ENCODE assay signal across 9 mouse cellular contexts in genomic region chr12:12318140-12318734, GRCm38 (mm10). TPM values are rescaled to one million over a fixed set of nuclear protein-coding genes. Genes with fewer than 3 reads are reported as not detected.
A peak's percentile ranks its signal among the peaks of the same experiment; 100 is the strongest.
DNase-seq lines count a peak whose midpoint lies in the region; ATAC-seq and TF ChIP-seq lines count a peak whose summit lies in the region.
"Had no signal": no experiment of that assay in that cellular context is flagged by ENCODE, and none has a peak within 500 bp of the region (broad histone marks: within the 10 kb centered on the region; RNA-seq: fewer than 3 reads in every experiment).

No protein-coding gene starts in this region.

- H3K27ac ChIP-seq in heart, embryonic 13.5 days (replicated peaks): 0 out of 2 replicates have a peak overlapping the region, but pooled peaks have one; percentile 72
- H3K27ac ChIP-seq in hindbrain, embryonic 14.5 days: no peak overlapping the region
- H3K27ac ChIP-seq: limb, embryonic 15.5 days had no signal

- ATAC-seq in heart, embryonic 13.5 days (ENCODE audit: extremely low read depth, insufficient number of reproducible peaks, low FRiP score, low TSS enrichment): no peak
- ATAC-seq in hindbrain, embryonic 14.5 days (ENCODE audit: low FRiP score): no peak

- H3K9ac ChIP-seq in heart, embryonic 13.5 days: 0 out of 2 replicates have a peak overlapping the region, but pooled peaks have one; percentile 69
- no peak overlapping the region for H3K9ac ChIP-seq in hindbrain, embryonic 14.5 days
- H3K9ac ChIP-seq: limb, embryonic 15.5 days had no signal

- no peak for DNase-seq in heart, postnatal 4 days
- peak; percentile 72 for DNase-seq in CD4-positive, CD25-positive, alpha-beta regulatory T cell, adult 2 months (ENCODE audit: low read depth, low spot score)
- DNase-seq in brain, embryonic 14.5 days (ENCODE audit: low read depth): peak; percentile 90
- peak; percentile 87 for DNase-seq in hindbrain, embryonic 14.5 days (ENCODE audit: low spot score)
- DNase-seq in retina, postnatal 7 days (ENCODE audit: low read depth, low spot score): peak; percentile 50
- no peak for DNase-seq in left cerebral cortex, adult 11 months (ENCODE audit: low spot score)
- DNase-seq in kidney, postnatal 10 days: no peak

- H3K27me3 ChIP-seq in heart, embryonic 13.5 days (replicated peaks): no peaks in the 10 kb centered on the region
- H3K27me3 ChIP-seq in hindbrain, embryonic 14.5 days (ENCODE audit: control insufficient read depth, insufficient read depth, low read length): no peaks in the 10 kb centered on the region
- H3K27me3 ChIP-seq: limb, embryonic 15.5 days had no signal

- 7% methylated on average over 6 of the region's 6 CpGs for WGBS in heart, embryonic 13.5 days
- WGBS in hindbrain, embryonic 14.5 days: 3% methylated on average over 6 of the region's 6 CpGs

- peak; percentile 54; the same call in 1 of the 2 replicates for TF ChIP-seq CTCF in brain, embryonic 14.5 days (IDR thresholded peaks at IDR 0.05; ENCODE audit: borderline replicate concordance, extremely low read depth, insufficient read depth, insufficient read length)

- no peak for TF ChIP-seq POLR2A in brain, embryonic 14.5 days (IDR thresholded peaks at IDR 0.05; ENCODE audit: borderline replicate concordance, extremely low read depth, insufficient read depth, insufficient read length, poor library complexity, severe bottlenecking)

- H3K4me3 ChIP-seq in heart, embryonic 13.5 days: no peak overlapping the region
- H3K4me3 ChIP-seq in hindbrain, embryonic 14.5 days (replicated peaks; ENCODE audit: low read length): no peak overlapping the region
- H3K4me3 ChIP-seq: limb, embryonic 15.5 days had no signal

- no peaks in the 10 kb centered on the region for H3K36me3 ChIP-seq in heart, embryonic 13.5 days
- no peaks in the 10 kb centered on the region for H3K36me3 ChIP-seq in hindbrain, embryonic 14.5 days (replicated peaks; ENCODE audit: control insufficient read depth, insufficient read depth)
- H3K36me3 ChIP-seq: limb, embryonic 15.5 days had no signal

- H3K9me3 ChIP-seq in heart, embryonic 13.5 days: no peaks in the 10 kb centered on the region
- H3K9me3 ChIP-seq in hindbrain, embryonic 14.5 days (ENCODE audit: control insufficient read depth, low read length): no peaks in the 10 kb centered on the region
- H3K9me3 ChIP-seq: limb, embryonic 15.5 days had no signal

- H3K4me2 ChIP-seq in heart, embryonic 13.5 days: no peak overlapping the region
- H3K4me2 ChIP-seq in hindbrain, embryonic 14.5 days (replicated peaks): no peak overlapping the region
- H3K4me2 ChIP-seq: limb, embryonic 15.5 days had no signal

- peaks cover 27% of the 10 kb centered on the region for H3K4me1 ChIP-seq in heart, embryonic 13.5 days
- peaks cover 15% of the 10 kb centered on the region; the same call in 1 of the 2 replicates for H3K4me1 ChIP-seq in hindbrain, embryonic 14.5 days (replicated peaks; ENCODE audit: control insufficient read depth, insufficient read depth, low read length)
- H3K4me1 ChIP-seq: limb, embryonic 15.5 days had no signal

RNA-seq across cellular contexts. Expression of gene Fam49a, which starts 56.3 kb away (rescaled TPM):
- polyA plus RNA-seq in heart, embryonic 13.5 days (2015; fragmentation: Nextera tagmentation; extraction: Ambion mirVana): 27.8 and 29.0 TPM in 2 replicates
- 10 to 100 TPM; 17.6 to 19.0 TPM for total RNA-seq in heart, postnatal 4 days (2021)
- polyA plus RNA-seq in brain, embryonic 14.5 days (2012; rRNA removed): 24.6 and 28.4 TPM in 2 replicates
- 66.3 and 80.7 TPM in 2 replicates for polyA plus RNA-seq in hindbrain, embryonic 14.5 days (2014; fragmentation: Nextera tagmentation; extraction: Ambion mirVana)

Comparison
In these comparisons a context has a peak if more than half of its experiments do, and no peak if none do; other contexts are left out.
1. DNase-seq: peak in CD4-positive, CD25-positive, alpha-beta regulatory T cell, adult 2 months (single experiment), brain, embryonic 14.5 days (single experiment), hindbrain, embryonic 14.5 days (single experiment) and retina, postnatal 7 days (single experiment); none in heart, postnatal 4 days (single experiment), left cerebral cortex, adult 11 months (single experiment) and kidney, postnatal 10 days (single experiment).